Mouse (Mus musculus) C2C12 (cell line): ENCODE data around the gene Fam20b.

Experiments used
- CEBPB ChIP-seq: IDR thresholded peaks from one replicate; pipeline ENCODE4 v1.6.1; 2011; ENCODE audit warnings: low read depth, mild to moderate bottlenecking, control low read depth, moderate library complexity
- CTCF ChIP-seq: IDR thresholded peaks from one replicate; pipeline ENCODE4 v1.5.1; 2011; ENCODE audit not compliant: control insufficient read depth, insufficient read depth, insufficient read length
- FOSL1 ChIP-seq: IDR thresholded peaks from one replicate; pipeline ENCODE4 v1.8.0; 2011; ENCODE audit warnings: mild to moderate bottlenecking, low read length; ENCODE audit not compliant: poor library complexity, insufficient read depth, severe bottlenecking
- MAX ChIP-seq: IDR thresholded peaks from one replicate; pipeline ENCODE4 v1.6.1; 2011; ENCODE audit warnings: mild to moderate bottlenecking, control low read depth
- MYOD1 ChIP-seq: IDR thresholded peaks from one replicate; pipeline ENCODE4 v1.6.1; 2011; ENCODE audit warnings: low read depth; ENCODE audit not compliant: control insufficient read depth, insufficient read length
- MYOG ChIP-seq: IDR thresholded peaks from one replicate; pipeline ENCODE4 v1.6.1; 2011; ENCODE audit not compliant: control insufficient read depth, insufficient read length; ENCODE audit errors: extremely low read depth
- USF1 ChIP-seq: IDR thresholded peaks from one replicate; pipeline ENCODE4 v1.6.1; 2011; ENCODE audit warnings: low read depth, mild to moderate bottlenecking, control low read depth, moderate library complexity

DNA sequence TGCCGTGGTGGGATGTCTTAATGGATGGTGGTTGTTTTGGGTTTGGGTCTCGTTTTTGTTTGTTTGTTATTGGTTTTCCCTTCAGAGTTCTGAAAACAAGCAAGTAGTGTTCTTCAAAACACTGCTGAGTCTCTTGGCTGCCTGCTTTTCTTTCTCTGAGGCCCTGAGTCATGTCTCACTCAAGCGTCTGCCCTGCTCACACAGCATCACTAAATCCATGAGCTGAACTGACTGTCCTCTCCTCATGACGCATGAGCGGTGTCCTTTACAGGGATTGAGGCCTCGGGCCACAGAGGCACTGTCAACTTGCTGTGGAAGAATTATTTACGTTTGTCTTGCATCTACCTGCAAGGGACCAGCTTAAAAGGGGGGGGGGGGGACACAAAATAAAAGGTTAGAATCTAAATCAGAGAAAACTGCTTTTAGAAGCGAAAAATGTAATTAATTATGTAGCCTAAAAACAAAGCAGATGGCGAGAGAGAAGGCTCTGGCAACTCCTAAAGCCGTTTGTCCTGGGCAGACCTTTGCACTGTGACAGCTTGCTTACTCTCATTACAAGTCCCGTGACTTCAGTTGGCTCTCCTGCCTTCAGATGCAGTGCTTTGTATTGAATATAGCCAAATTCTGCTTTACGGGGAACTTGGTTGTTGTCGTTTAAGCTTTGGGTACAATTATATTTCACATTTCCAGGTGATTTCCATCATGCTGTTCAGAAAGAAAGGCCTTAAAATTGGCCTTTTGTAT, 73.9 kb downstream of the Fam20b start:
- TF ChIP-seq CTCF (no peak), MYOD1 (no peak), MAX (no peak), MYOG (no peak), USF1 (no peak), CEBPB (no peak), FOSL1 (no peak)
